Mouse (Mus musculus) heart, postnatal 0 days (tissue): ENCODE results near the gene Pnliprp2. TPM values are rescaled to one million over a fixed set of nuclear protein-coding genes. Genes with fewer than 3 reads are reported as not detected.

ENCODE experiments used
- ATAC-seq: fragments of 200-750 bp; cut with Nextera tagmentation; 2 replicates; pipeline ENCODE4 v1.8.0; 2017; ENCODE audit warnings: low read depth, moderate number of reproducible peaks, moderate library complexity; ENCODE audit not compliant: insufficient read depth
- DNase-seq: peaks from one replicate; pipeline ENCODE4 v3.0.0-alpha.2; 2016; ENCODE audit warnings: low spot score
- H3K27ac ChIP-seq: fragments of 300-500 bp; sonication (generic); 2 replicates; pipeline ENCODE4 v1.5.1; 2014; ENCODE audit warnings: low read depth, mild to moderate bottlenecking
- H3K27me3 ChIP-seq: fragments of 300-500 bp; sonication (generic); 2 replicates; pipeline ENCODE4 v1.6.1; 2014; ENCODE audit warnings: low read length, mixed read lengths; ENCODE audit not compliant: control insufficient read depth, insufficient read depth
- H3K36me3 ChIP-seq: fragments of 300-500 bp; sonication (generic); replicated peaks from 2 replicates; pipeline ENCODE4 v1.6.1; 2014; ENCODE audit warnings: low read length, mixed read lengths; ENCODE audit not compliant: control insufficient read depth, insufficient read depth
- H3K4me1 ChIP-seq: fragments of 300-500 bp; sonication (generic); 2 replicates; pipeline ENCODE4 v1.6.1; 2014; ENCODE audit warnings: antibody characterized with exemption; ENCODE audit not compliant: control insufficient read depth, insufficient read depth
- H3K4me2 ChIP-seq: fragments of 300-500 bp; sonication (generic); 2 replicates; pipeline ENCODE4 v1.6.1; 2014; ENCODE audit warnings: low read depth, mild to moderate bottlenecking, low read length, moderate library complexity
- H3K4me3 ChIP-seq: fragments of 300-500 bp; sonication (generic); 2 replicates; pipeline ENCODE4 v1.5.1; 2014; ENCODE audit warnings: low read depth, low read length
- H3K9ac ChIP-seq: fragments of 300-500 bp; sonication (generic); replicated peaks from 2 replicates; pipeline ENCODE4 v1.6.1; 2014; ENCODE audit warnings: low read depth, low read length, mixed read lengths
- H3K9me3 ChIP-seq: fragments of 300-500 bp; sonication (generic); replicated peaks from 2 replicates; pipeline ENCODE4 v1.6.1; 2016; ENCODE audit warnings: low read length; ENCODE audit not compliant: control insufficient read depth
- CTCF ChIP-seq: IDR thresholded peaks from 2 replicates; pipeline ENCODE4 v1.5.1; 2016; ENCODE audit warnings: antibody characterized with exemption, control low read depth, low read depth
- EP300 ChIP-seq: IDR thresholded peaks from 2 replicates; pipeline ENCODE4 v1.6.1; 2016; ENCODE audit warnings: antibody characterized with exemption, low read depth
- WGBS: fragments of 180-500 bp; shearing (Covaris S2); extraction: QIAGEN DNeasy Blood & Tissue Kit; methylation state at CpG from one replicate; pipeline ENCODE4 v1.1.7; 2014; 5-methylcytosine and 5-hydroxymethylcytosine counted together
- polyA plus RNA-seq: library from polyadenylated mRNA; unstranded; fragments of >200 nt; fragmentation: Nextera tagmentation; extraction: Ambion mirVana; gene quantifications from 2 replicates; pipeline ENCODE4 v1.2.1, GENCODE M21; 2015
- total RNA-seq: library from RNA; depleted of rRNA; stranded (reverse); fragments of >200 nt; gene quantifications from 2 replicates; pipeline ENCODE4 v1.2.3, GENCODE M21; 2014; ENCODE audit warnings: low replicate concordance

Gene Pnliprp2
- total and polyA plus RNA-seq, 2 experiments from 2014 or later: 2.3 TPM; not detected in 1

DNA sequence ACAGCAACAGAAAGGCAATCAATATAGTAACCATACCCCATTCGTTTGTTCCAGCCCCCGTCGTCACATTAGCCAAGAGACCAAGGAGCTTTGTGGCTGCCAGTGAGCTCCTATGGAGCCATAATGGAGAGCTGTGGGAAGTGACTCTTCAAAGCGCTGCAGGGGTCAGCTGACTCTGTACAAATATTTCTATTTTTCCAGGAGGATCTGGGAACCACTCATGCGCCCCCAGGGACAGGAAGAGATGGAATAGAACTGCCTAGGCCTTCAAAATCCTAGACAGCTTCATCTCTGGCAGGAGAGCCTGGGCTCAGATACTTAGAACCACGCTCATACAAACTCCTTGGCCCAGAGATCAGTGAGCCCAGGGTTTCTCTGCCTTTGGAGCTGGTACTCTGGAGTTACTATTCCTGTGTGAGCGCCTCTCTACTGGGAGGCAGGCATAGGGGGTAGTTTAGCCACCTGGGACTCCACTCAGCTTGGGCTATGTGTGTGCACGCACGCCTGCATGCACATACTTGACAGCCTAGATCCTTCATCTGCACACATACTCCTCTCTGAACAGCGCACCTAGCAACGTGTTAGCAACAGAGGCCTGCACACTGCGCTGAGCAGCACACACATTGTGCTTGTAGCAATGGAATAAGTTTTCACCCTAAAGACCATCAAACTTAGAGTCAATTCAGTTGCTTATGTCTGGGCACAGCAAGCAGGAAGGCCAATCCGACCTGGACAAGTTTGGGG, 55.8 kb downstream of the Pnliprp2 start:
- H3K36me3 ChIP-seq: no peaks in the 10 kb centered on the region
- no peak for TF ChIP-seq CTCF
- TF ChIP-seq EP300: no peak
- no peaks in the 10 kb centered on the region for H3K27me3 ChIP-seq
- no peak overlapping the region for H3K4me3 ChIP-seq
- DNase-seq (no peak), ATAC-seq (no peak)
- H3K9ac ChIP-seq: no peak overlapping the region
- H3K4me1 ChIP-seq: peaks cover 28% of the 10 kb centered on the region
- H3K9me3 ChIP-seq: no peaks in the 10 kb centered on the region
- H3K27ac ChIP-seq: no peak overlapping the region
- H3K4me2 ChIP-seq: no peak overlapping the region
- whole genome bisulfite sequencing: 88% methylated on average over 13 of the region's 13 CpGs

DNA sequence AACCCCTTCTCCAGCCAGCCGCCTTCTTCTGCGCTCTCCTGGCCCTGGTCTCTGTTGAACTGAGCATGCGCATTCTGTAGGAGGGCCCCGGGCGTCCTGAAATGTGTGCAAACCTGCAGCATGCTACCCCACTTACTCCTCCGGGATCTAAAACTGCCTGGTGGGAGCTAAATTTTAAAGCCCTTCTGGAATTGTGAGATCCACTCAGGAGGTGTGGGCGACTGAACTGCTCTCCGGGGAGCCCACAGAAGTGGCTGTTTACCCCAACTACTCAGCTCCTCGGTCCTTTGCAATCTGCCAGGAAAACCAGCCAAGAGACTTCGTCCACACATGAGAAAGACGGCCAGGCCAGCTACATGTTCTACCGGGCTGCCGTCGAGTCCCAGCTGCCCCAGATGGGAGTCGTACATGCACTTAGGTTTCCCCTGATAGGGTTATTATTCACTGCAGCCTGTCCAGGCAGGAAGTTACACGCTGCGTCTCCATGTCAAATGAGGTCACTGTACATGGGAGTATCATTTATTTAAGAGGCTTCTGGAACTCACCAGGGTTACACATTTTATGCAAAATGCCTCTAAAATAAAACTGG, 57.0 kb downstream of the Pnliprp2 start:
- Histone ChIP-seq H3K27ac (peak overlapping the region; percentile 78), H3K4me2 (no peak overlapping the region), H3K27me3 (no peaks in the 10 kb centered on the region), H3K9me3 (no peaks in the 10 kb centered on the region), H3K36me3 (no peaks in the 10 kb centered on the region), H3K9ac (no peak overlapping the region), H3K4me1 (peaks cover 28% of the 10 kb centered on the region), H3K4me3 (no peak overlapping the region)
- TF ChIP-seq EP300: no peak
- no peak for TF ChIP-seq CTCF
- WGBS: 52% methylated on average over 17 of the region's 17 CpGs
- peak; percentile 47 for DNase-seq
- peak; percentile 39; the same call in 1 of the 2 replicates for ATAC-seq

DNA sequence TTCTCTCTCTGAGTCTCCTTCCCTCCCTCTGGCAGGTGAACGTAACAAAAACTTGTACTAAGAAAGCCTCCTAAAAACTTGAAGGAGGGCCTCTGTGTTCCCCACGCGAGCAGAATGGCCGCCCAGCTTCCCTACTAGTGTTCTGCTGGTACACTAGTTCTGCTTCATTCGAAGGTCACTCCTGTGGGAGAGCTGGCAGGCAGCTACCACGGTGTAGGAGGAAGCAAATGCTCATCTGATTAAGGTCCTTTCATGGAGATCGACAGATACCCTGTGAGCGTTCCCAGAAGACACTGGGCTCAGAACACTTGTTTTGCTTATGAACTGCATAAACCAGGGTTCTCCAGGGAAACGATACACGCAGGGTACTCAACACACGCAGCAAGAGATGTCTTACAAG, 57.9 kb downstream of the Pnliprp2 start:
- ATAC-seq: no peak
- DNase-seq: no peak
- peaks cover 28% of the 10 kb centered on the region for H3K4me1 ChIP-seq
- no peak overlapping the region for H3K4me3 ChIP-seq
- H3K36me3 ChIP-seq: no peaks in the 10 kb centered on the region
- H3K27me3 ChIP-seq: no peaks in the 10 kb centered on the region
- 87% methylated on average over 11 of the region's 11 CpGs for WGBS
- H3K9me3 ChIP-seq: no peaks in the 10 kb centered on the region
- H3K9ac ChIP-seq: no peak overlapping the region
- TF ChIP-seq CTCF (no peak), EP300 (no peak)
- H3K27ac ChIP-seq: peak overlapping the region; percentile 78
- H3K4me2 ChIP-seq: no peak overlapping the region

DNA sequence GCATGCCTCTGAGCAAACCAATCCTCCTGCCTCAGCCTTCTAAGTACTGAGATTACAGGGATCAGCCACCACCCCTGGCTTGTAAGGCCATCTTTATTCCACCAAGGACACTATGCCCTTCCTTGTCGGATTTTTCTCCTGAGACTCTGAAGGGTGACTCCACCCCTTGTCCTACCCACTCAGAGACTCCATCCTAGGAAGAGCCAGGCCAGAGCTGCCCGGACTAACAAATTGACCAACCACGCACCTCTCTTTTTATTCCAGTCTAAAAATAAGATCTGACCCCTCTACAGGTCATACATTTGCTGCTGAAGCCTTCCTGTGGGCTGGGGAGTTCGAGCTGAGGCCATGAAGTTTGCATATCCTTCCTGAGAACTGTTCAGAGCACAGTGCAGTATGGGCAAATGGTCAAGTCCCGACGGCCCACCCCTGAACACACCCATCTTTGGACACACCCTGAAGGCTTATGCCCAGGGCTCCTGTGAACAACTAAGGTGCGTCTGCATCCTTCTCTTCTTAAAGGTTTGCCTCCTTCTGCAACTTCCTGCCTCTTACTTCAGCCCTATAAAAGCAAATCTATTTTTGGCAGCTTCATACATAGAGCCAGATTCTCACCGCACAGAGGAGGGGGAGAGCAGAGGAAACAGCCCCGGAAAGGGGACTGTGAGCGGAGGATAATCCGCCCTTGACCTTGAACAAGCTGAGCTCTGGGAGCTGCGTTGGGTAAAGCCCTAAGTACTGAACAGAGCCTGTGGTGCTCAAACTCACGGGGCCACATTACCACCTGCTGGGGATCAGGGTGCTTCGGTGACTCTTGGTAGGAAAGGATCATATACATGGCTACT, 59.3 kb downstream of the Pnliprp2 start:
- H3K9ac ChIP-seq: no peak overlapping the region
- H3K27me3 ChIP-seq: no peaks in the 10 kb centered on the region
- no peaks in the 10 kb centered on the region for H3K9me3 ChIP-seq
- peak overlapping the region; percentile 89 for H3K27ac ChIP-seq
- DNase-seq: peak; percentile 69
- 22% methylated on average over 14 of the region's 14 CpGs for WGBS
- ATAC-seq: peak; percentile 42
- H3K4me2 ChIP-seq: no peak overlapping the region
- peaks cover 37% of the 10 kb centered on the region for H3K4me1 ChIP-seq
- H3K36me3 ChIP-seq: no peaks in the 10 kb centered on the region
- H3K4me3 ChIP-seq: no peak overlapping the region
- TF ChIP-seq CTCF (no peak), EP300 (no peak)

DNA sequence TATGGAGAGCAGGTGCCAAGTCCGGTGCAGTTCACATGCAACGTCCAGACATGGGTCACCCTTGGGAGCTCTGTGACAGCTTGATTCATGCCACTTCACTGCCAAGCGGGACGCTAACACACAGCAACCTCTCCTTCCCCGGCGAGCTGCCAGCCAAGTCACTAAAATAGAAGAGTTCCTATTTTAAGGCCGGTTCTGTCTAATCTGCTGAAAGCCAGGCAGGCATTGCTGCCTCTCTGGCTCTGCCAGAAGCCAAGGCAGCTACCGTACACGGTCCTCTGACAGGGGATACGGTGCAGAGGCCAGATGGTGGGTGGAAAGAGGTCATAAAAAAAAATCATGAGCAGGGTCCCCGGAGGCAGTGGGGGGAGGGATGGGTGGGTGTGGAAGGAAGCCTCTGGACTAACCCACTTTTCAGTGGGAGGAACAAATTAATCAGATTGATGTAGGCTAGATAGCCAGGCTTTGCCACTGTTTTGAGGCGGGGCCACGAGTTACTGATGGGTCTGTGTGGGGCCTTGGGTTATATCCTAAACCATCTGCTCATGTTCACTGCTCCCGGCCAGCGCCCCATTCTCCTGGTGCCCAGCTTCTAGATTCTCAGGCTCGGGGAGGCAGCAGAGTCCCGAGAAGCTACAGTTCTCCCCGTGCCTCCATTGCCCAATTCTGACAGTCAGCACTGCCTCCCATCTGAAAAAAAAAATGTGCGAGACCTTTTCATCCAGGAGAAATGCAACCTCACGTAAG, 63.1 kb downstream of the Pnliprp2 start:
- peak overlapping the region; percentile 95 for H3K27ac ChIP-seq
- H3K9me3 ChIP-seq: no peaks in the 10 kb centered on the region
- H3K4me2 ChIP-seq: 0 out of 2 replicates have a peak overlapping the region, but pooled peaks have one; percentile 19
- H3K36me3 ChIP-seq: no peaks in the 10 kb centered on the region; the same call in 1 of the 2 replicates
- DNase-seq (peak; percentile 92), ATAC-seq (peak; percentile 84)
- H3K4me3 ChIP-seq: no peak overlapping the region
- H3K9ac ChIP-seq: 0 out of 2 replicates have a peak overlapping the region, but pooled peaks have one; percentile 30
- TF ChIP-seq CTCF (no peak), EP300 (no peak)
- no peaks in the 10 kb centered on the region for H3K27me3 ChIP-seq
- 49% methylated on average over 20 of the region's 20 CpGs for WGBS
- H3K4me1 ChIP-seq: peaks cover 26% of the 10 kb centered on the region
